Mouse (Mus musculus) neural tube, embryonic 14.5 days (tissue): Measurements from ENCODE around the gene Nr4a2. TPM values are rescaled to one million over a fixed set of nuclear protein-coding genes. Genes with fewer than 3 reads are reported as not detected.

ENCODE experiments used
- ATAC-seq: fragments of 200-750 bp; cut with Nextera tagmentation; 2 replicates; pipeline ENCODE4 v1.8.0; 2017; ENCODE audit warnings: low read depth, mild to moderate bottlenecking, moderate TSS enrichment, moderate library complexity
- H3K27ac ChIP-seq: fragments of 300-500 bp; sonication (generic); 2 replicates; pipeline ENCODE4 v1.5.1; 2014; ENCODE audit warnings: low read depth, mild to moderate bottlenecking, control low read depth, low read length, moderate library complexity, mixed read lengths
- H3K27me3 ChIP-seq: fragments of 300-500 bp; sonication (generic); 2 replicates; pipeline ENCODE4 v1.6.1; 2014; ENCODE audit warnings: low read length; ENCODE audit not compliant: control insufficient read depth, insufficient read depth
- H3K36me3 ChIP-seq: fragments of 300-500 bp; sonication (generic); 2 replicates; pipeline ENCODE4 v1.6.1; 2014; ENCODE audit warnings: low read length, mixed read lengths; ENCODE audit not compliant: control insufficient read depth, insufficient read depth
- H3K4me1 ChIP-seq: fragments of 300-500 bp; sonication (generic); 2 replicates; pipeline ENCODE4 v1.6.1; 2014; ENCODE audit warnings: low read length; ENCODE audit not compliant: control insufficient read depth, insufficient read depth
- H3K4me2 ChIP-seq: fragments of 300-500 bp; sonication (generic); 2 replicates; pipeline ENCODE4 v1.6.1; 2014; ENCODE audit warnings: mild to moderate bottlenecking, low read depth, low read length, control low read depth
- H3K4me3 ChIP-seq: fragments of 300-500 bp; sonication (generic); 2 replicates; pipeline ENCODE4 v1.5.1; 2014; ENCODE audit warnings: low read depth, low read length, control low read depth, mixed read lengths
- H3K9ac ChIP-seq: fragments of 300-500 bp; sonication (generic); replicated peaks from 2 replicates; pipeline ENCODE4 v1.6.1; 2014; ENCODE audit warnings: low read depth, mild to moderate bottlenecking, control low read depth, low read length, mixed read lengths
- H3K9me3 ChIP-seq: fragments of 300-500 bp; sonication (generic); 2 replicates; pipeline ENCODE4 v1.6.1; 2016; ENCODE audit warnings: low read length; ENCODE audit not compliant: control insufficient read depth
- WGBS: fragments of 180-500 bp; shearing (Covaris S2); extraction: QIAGEN DNeasy Blood & Tissue Kit; methylation state at CpG from one replicate; pipeline ENCODE4 v1.1.7; 2014; 5-methylcytosine and 5-hydroxymethylcytosine counted together
- polyA plus RNA-seq: library from polyadenylated mRNA; unstranded; fragments of >200 nt; fragmentation: Nextera tagmentation; extraction: Ambion mirVana; gene quantifications from 2 replicates; pipeline ENCODE4 v1.2.1, GENCODE M21; 2014

Gene Nr4a2
- polyA plus RNA-seq, 1 experiment from 2014 or later: 24.7 TPM

DNA sequence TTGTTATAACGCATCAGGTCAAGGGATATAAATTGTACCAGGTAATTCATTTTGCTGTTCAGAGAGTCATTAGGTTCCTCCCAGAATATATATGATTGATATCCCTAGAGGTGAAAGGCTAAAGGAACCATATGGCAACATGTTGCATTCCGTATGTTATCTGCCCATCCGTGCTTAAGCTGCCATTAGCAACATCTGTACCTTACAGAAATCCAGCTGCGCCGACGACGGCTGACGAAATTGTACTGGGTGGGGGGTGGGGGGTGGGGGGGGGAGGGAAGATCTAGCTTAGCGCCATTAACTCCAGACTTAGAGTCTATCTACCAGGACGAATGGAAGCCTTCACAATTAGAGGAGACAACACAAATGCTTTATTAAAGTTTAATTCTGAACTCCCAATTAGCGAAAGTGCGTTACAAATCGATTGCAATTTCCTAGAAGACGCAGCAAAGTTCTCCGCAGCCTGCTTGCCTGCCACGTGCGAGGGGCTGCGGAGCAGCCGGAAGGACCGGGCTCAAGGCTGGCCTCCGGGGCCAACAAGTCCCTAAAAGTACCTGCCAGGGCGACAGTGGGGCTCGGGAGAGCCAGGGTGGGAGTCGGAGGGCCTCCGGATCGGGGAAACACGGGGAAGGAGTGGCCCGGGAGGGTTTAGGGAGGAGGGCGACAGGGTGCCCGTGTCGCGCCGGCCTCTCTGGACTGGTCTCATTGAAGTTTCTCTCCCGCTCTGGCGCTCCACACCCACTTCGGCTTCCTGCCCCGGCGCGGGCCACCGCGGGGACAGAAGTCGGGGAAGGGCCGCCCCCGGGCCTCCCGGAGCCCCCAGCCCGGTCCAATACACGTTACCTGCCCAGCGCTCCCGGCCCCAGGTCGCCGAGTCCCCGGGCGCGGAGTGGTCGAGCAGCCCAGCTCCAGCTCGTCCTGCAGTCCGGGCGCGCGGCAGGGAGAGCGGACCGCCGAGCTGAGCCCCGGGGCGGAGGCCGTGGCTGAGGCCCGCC, 520 bp downstream of the Nr4a2 start:
- peak overlapping the region; percentile 99 for H3K4me2 ChIP-seq
- H3K27ac ChIP-seq: peak overlapping the region; percentile 6; the same call in 1 of the 2 replicates
- peak overlapping the region; percentile 80 for H3K9ac ChIP-seq
- peak; percentile 88 for ATAC-seq
- no peaks in the 10 kb centered on the region for H3K36me3 ChIP-seq
- peak overlapping the region; percentile 71 for H3K4me3 ChIP-seq
- H3K27me3 ChIP-seq: peaks cover 8% of the 10 kb centered on the region
- no peaks in the 10 kb centered on the region; the same call in 1 of the 2 replicates for H3K4me1 ChIP-seq
- under 1% methylated on average over 51 of the region's 67 CpGs for WGBS
- no peaks in the 10 kb centered on the region for H3K9me3 ChIP-seq

DNA sequence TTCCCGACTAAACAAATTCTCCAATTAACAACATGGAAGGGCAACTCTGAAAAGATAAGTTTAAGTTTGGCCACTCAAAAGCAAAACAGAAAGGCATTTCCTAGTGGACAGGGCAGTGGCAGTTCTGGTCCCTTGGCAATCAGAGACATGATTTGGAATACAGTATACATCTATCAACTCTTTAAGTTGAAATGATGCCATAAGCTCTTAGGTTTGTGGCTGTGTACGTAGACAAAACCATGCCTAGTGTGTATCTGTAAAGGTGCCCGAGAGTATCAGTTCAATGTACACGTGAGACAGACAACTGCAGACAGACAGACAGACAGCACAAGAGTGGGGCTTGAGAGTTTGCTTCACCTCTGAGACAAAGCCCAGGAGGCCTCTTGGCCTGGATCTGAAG, 2.7 kb downstream of the Nr4a2 start:
- Histone ChIP-seq H3K4me1 (no peaks in the 10 kb centered on the region; the same call in 1 of the 2 replicates), H3K27me3 (peaks cover 8% of the 10 kb centered on the region), H3K4me3 (no peak overlapping the region), H3K4me2 (no peak overlapping the region), H3K9ac (no peak overlapping the region), H3K36me3 (no peaks in the 10 kb centered on the region), H3K9me3 (no peaks in the 10 kb centered on the region), H3K27ac (no peak overlapping the region)
- WGBS: 91% methylated on average over 4 of the region's 4 CpGs
- ATAC-seq: no peak

DNA sequence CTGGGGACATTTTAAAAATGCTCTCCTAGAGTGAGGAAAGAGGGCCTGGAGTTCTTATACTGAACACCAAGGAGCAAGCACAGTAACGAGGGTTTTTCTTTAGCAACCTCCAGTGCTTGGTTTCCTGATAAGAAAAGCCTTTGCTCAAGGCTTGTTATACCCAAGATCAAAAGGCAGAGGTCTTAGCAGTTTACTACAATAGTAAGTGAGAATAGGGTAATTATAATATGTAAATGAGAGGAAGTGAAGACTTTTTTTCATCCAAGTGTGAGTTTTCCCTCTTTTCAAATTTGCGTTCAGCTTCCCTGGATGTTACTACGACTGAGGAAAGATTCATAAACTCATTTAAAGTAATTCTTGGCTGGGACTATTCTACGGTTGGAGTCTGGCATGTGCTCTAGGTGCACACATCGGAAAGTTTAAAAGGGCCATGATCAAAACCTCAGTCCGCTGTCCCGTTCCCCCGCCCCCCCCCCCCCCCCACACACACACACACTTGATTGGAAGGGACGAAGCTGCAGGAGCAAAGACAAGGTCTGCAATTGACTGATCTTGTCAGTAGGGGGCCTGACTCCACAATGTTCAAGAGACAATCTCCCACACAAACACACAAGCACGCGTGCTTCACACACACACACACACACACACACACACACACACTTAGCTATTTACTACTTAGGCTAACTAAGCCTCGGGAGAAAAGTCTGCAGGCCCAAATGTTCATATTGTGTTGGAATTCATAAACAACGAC, 6.4 kb downstream of the Nr4a2 start:
- 4% methylated on average over 13 of the region's 13 CpGs for WGBS
- 0 out of 2 replicates have a peak, but pooled peaks cover 7% of the 10 kb centered on the region for H3K4me1 ChIP-seq
- H3K4me3 ChIP-seq: peak overlapping the region; percentile 7; the same call in 1 of the 2 replicates
- peaks cover 19% of the 10 kb centered on the region; the same call in 1 of the 2 replicates for H3K27me3 ChIP-seq
- H3K4me2 ChIP-seq: peak overlapping the region; percentile 98
- H3K27ac ChIP-seq: no peak overlapping the region
- no peak overlapping the region for H3K9ac ChIP-seq
- no peaks in the 10 kb centered on the region for H3K9me3 ChIP-seq
- no peak for ATAC-seq
- no peaks in the 10 kb centered on the region for H3K36me3 ChIP-seq

DNA sequence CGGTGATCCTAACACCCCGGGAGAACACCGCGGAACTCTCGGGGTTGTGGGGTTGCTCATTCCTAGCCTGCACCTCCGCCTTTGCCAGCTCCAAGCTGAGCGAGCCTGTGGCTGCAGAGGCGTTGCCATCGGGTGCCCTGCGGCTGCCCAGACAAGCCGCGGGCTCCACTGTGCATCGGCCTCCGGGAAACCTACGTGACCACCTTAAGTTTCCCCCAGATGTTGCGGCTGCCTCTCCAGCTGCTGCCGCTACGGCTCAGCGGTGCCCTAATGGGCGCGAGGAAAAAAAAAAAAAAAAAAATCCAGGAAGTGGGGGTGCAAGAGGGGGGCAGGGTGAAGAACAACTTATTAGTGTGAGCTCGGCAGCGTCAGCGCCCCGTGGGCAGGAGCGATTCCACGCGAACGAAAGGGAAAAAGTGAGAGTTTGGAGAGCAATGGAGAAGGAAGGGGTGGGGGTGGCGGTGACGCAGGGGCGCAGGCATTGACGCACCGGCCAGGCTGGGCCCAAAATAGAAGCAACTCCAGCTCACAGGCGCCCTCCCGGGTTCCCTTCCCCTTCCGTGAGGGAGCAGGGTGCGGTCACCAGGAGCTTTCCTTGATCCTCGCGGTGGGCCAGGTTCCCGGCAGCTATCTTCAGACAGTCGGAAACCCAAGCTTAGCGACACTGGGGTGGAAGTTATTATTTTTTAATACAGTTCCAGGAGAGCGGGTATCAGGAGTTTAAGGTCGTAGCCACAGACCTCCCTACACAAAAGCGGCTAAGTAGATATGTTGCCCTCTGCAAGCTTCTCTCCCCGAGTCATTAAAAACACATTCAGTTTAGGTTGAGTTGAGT, 7.2 kb downstream of the Nr4a2 start:
- WGBS: under 1% methylated on average over 47 of the region's 47 CpGs
- Histone ChIP-seq H3K9ac (peak overlapping the region; percentile 37), H3K9me3 (no peaks in the 10 kb centered on the region), H3K27me3 (peaks cover 27% of the 10 kb centered on the region), H3K27ac (no peak overlapping the region), H3K4me3 (peak overlapping the region; percentile 78), H3K36me3 (no peaks in the 10 kb centered on the region), H3K4me2 (peak overlapping the region; percentile 98), H3K4me1 (0 out of 2 replicates have a peak, but pooled peaks cover 7% of the 10 kb centered on the region)
- ATAC-seq: peak; percentile 7

DNA sequence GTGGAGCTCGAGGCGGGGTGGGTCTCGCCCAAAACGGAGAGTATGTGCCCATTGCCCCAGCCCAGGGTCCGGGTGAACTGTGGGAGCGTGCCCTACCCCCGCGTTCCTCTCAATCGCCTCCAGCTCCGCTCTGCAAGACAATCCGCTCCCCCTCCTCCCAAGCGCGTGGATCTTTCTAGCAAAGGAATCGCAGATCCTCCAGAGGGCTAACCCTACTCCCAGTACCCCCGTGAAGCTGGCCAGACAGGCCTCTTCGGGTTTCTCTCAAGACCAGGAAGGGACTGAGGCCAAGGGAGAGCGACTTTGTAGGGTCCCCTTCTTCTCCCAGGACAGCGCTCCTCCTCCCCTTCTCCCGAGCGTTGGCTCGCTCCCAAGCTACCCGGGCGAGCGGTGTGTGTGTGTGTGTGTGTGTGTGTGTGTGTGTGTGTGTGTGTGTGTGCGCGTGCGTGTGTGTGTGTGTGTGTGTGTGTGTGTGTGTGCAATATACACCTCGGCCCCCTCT, 7.9 kb downstream of the Nr4a2 start:
- Histone ChIP-seq H3K27me3 (peaks cover 28% of the 10 kb centered on the region), H3K27ac (no peak overlapping the region), H3K9me3 (no peaks in the 10 kb centered on the region), H3K4me2 (peak overlapping the region; percentile 98), H3K9ac (peak overlapping the region; percentile 41), H3K36me3 (no peaks in the 10 kb centered on the region), H3K4me1 (peaks cover 7% of the 10 kb centered on the region; the same call in 1 of the 2 replicates), H3K4me3 (peak overlapping the region; percentile 78)
- ATAC-seq: peak; percentile 19
- under 1% methylated on average over 22 of the region's 28 CpGs for WGBS

DNA sequence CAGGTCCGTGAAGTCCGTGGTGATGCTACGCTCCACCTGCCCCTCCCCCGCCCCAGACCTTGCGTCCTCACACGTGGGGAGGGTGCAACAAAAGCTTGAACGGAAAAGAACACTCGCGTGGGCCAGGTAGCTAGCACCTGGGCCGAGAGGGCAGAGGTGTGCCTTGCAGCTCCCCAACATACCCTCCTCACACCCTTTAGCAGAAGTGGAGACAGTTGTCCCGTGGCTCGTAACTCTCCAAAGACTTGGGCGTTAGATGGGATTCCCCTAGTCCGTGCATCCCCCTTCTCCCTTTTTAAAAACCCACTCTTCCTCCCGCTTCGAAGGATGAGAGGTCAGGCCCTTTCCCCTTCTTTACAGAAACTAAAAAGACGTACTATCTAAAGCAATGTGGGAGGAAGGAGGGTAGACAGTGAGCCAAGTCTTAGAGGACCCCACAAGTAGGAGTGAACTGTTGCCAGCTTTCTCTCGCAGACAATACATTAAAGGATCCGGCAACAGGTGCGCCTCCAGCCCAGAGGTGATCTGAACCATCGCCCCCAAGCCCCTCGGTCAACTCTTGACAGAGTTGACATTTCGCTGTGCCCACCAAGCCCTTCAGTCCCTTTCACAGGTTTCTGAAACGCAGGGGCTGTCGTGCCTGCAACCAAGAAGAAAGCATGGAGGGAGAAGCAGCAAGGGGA, 8.5 kb downstream of the Nr4a2 start:
- peak overlapping the region; percentile 98 for H3K4me2 ChIP-seq
- peak overlapping the region; percentile 78 for H3K4me3 ChIP-seq
- peak overlapping the region; percentile 63 for H3K9ac ChIP-seq
- H3K36me3 ChIP-seq: no peaks in the 10 kb centered on the region
- peaks cover 31% of the 10 kb centered on the region for H3K27me3 ChIP-seq
- no peak overlapping the region for H3K27ac ChIP-seq
- H3K9me3 ChIP-seq: no peaks in the 10 kb centered on the region
- peak; percentile 13; the same call in 1 of the 2 replicates for ATAC-seq
- H3K4me1 ChIP-seq: peaks cover 7% of the 10 kb centered on the region; the same call in 1 of the 2 replicates
- WGBS: under 1% methylated on average over 25 of the region's 25 CpGs

DNA sequence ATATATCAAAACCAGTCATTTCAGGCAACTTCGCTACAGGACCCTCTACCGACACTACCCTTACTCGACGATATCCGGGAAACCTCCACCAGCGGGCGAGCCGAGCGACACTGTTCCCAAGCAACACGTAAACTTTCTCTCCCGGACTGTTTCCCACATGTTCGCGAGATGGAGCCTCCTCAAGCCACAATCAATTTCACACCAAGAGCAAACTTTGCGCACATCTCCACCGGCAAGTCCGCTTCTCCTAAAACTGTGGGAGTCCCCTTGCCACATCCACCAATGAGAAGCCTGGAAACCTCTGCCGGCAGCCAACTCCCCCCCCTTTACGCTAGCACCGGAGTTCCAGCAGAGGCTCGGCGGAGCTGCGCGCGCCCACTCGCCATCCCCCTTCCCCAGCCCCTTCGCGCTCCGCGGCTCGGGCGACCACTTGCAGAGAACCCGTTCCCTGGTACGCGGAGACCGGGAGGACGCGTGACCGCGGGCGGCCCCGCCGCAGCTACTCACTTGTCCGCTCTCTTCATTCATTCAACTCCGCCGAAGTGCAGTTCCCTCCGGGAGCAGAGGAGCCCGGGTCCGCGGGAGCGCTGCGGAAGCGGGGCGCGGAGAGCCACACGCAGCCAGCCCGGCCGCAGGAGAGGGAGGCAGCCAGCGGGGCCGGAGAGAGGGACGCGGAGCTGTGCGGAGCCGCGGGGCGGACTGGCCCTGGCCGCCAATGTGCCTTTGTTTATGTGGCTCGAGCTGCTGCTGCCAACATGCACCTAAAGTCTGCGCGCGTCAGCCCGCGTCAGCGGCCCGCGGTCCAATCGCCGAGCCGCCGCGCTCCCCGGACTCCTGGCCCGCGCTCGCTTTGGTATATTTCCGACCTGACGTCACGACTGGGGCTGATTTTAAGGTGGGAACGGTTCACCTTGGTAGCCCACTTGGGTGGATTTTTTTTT, 9.3 kb downstream of the Nr4a2 start:
- Histone ChIP-seq H3K36me3 (no peaks in the 10 kb centered on the region), H3K9me3 (no peaks in the 10 kb centered on the region), H3K4me2 (peak overlapping the region; percentile 98), H3K27ac (peak overlapping the region; percentile 57), H3K4me1 (peaks cover 7% of the 10 kb centered on the region; the same call in 1 of the 2 replicates), H3K9ac (peak overlapping the region; percentile 63), H3K27me3 (peaks cover 39% of the 10 kb centered on the region), H3K4me3 (peak overlapping the region; percentile 78)
- ATAC-seq: peak; percentile 87
- under 1% methylated on average over 82 of the region's 88 CpGs for WGBS
